Mouse (Mus musculus) Patski (cell line): Measurements from ENCODE around the gene Myo10. TPM values are rescaled to one million over a fixed set of nuclear protein-coding genes. Genes with fewer than 3 reads are reported as not detected.

Experiments used
- ATAC-seq: fragments of 100-300 bp; one replicate; pipeline ENCODE4 v1.8.0; 2021
- CTCF ChIA-PET: fragments of 350-600 bp; sonication (Branson Sonifier 250); formaldehyde crosslinking; loops from one replicate; lab custom pipeline; 2022; ENCODE audit warnings: inconsistent platforms; lab: Charles Lee
- POLR2A ChIA-PET: fragments of 350-600 bp; sonication (Branson Sonifier 250); formaldehyde crosslinking; loops from one replicate; lab custom pipeline; 2022; ENCODE audit warnings: antibody characterized with exemption, inconsistent platforms; lab: Charles Lee
- DNase-seq: peaks from one replicate; pipeline ENCODE4 v3.0.0-alpha.2; 2011; ENCODE audit warnings: low read depth, low spot score
- H3K27me3 ChIP-seq: fragments of 371-371 bp; one replicate; pipeline ENCODE4 v1.5.1; 2021
- CTCF ChIP-seq: fragments of 100-300 bp; IDR thresholded peaks from one replicate; pipeline ENCODE4 v1.5.1; 2021
- in situ Hi-C: fragments of 300-500 bp; cut with MboI; formaldehyde crosslinking; loops from 3 replicates; pipeline ENCODE4 v1.11.1; 2018; ENCODE audit warnings: low pct_unique_long_range_greater_than_20kb, mixed read lengths
- polyA plus RNA-seq: library from polyadenylated mRNA; unstranded; gene quantifications from one replicate; pipeline ENCODE4 v1.2.3, GENCODE M21; 2021

Gene Myo10
- polyA plus RNA-seq, 1 experiment from 2014 or later: 30.3 TPM

DNA sequence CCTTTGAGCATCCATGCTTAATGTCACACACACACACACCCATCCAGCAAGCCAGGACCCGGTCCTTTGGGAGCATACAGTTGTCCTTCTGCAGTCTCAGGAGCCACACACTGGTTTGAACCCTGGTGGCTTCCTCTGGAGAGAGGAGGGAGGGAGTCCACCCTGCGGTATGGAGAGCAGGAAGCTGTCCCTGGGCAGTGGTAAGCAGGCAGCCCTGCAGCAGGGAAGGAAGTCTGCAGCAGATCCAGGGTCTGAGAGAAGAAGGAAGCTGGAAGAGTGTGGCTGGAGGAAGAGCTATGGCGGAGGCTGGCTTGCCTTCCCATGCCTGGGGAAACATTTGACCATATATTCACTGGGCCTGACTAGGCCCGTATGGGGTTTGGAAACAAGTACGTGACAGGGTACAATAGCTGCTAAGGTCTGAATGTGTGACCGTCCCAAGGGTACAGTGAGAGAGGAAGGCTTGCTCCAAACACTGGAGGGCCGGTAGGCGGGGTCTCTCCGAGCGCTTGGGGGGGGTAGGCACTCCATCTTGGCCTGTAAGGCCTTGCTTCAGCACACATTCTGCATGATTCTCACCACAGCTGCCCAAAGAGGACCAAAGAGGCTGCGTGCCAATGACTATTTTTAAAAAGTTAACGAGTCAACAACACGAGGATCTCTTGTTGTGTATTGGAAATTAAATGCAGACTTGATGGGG is 142.5 kb downstream of the Myo10 start:
- no peak for DNase-seq
- CTCF ChIA-PET: interaction anchor here (1.2 kb wide), 1 partner anchor 32 kb away, joined by 3 read pairs; no protein-coding TSS in a partner anchor
- no peak for TF ChIP-seq CTCF
- no peaks in the 10 kb centered on the region for H3K27me3 ChIP-seq
- in situ Hi-C loops: no loop called here
- ATAC-seq: no peak
- POLR2A ChIA-PET: no interaction called here

DNA sequence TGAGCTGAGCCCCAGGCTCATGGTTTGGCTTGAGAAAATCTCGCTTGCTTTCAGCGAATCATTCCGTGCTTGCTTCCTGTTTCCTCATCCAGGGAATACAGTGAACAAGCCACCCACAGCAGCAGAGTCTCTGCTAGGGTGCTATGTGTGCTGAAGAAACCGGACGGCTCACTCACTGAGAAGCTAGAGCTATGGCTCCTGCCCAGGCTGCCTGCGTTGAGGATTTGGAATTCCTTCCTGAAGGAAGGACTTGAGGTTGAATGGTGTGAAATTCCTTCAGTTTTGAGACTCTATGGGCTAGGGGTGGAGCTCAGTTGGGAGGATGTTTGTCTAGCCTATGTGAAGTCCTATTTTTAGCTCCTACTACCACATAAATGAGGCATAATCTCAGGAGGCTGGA is 145.5 kb downstream of the Myo10 start:
- H3K27me3 ChIP-seq: no peaks in the 10 kb centered on the region
- DNase-seq (no peak), ATAC-seq (peak; percentile 82)
- ChIA-PET POLR2A (interaction anchor here (0.5 kb wide), 2 partner anchors 14 to 37 kb away, joined by 3 to 5 read pairs; no protein-coding TSS in a partner anchor), CTCF (interaction anchor here (1.6 kb wide), 1 partner anchor 142 kb away, joined by 4 read pairs; no protein-coding TSS in a partner anchor)
- TF ChIP-seq CTCF: no peak
- in situ Hi-C loops: no loop called here

DNA sequence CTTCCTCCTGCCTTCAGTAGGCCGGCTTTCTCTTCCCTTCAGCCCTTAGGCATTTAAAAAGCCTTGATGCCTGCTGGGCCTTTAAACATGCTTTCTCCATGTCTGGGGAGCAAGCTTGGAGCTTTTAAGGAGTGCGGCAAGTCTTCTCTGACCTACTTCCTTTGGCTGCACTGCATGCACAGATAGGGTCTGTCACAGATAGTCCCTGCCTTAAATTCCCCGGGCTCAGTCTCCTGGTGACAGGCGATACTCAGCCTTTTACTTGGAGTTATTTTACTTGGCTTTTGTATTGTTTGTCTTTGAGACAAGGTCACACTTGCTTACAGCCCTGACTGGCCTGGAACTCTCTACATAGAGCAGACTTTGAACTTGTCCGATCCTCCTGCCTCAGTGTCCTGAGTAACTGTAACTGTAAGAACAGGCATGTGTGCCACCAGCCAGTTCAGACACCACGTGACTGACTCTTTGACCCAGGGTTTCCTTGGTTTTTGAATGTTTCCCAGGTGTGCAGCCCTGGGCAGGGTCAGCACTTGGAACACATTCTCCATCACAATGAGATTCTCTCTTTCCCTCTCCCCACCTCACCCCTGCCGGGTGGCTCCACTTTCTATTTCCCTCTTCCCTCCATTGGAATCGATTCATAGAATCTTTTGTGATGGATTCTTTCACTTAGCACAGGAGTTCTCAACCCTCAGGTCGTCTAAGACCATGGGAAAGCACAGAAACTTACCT is 147.4 kb downstream of the Myo10 start:
- ChIA-PET CTCF (no interaction called here), POLR2A (no interaction called here)
- no peak for ATAC-seq
- no peak for DNase-seq
- no peaks in the 10 kb centered on the region for H3K27me3 ChIP-seq
- no peak for TF ChIP-seq CTCF
- in situ Hi-C loops: no loop called here

DNA sequence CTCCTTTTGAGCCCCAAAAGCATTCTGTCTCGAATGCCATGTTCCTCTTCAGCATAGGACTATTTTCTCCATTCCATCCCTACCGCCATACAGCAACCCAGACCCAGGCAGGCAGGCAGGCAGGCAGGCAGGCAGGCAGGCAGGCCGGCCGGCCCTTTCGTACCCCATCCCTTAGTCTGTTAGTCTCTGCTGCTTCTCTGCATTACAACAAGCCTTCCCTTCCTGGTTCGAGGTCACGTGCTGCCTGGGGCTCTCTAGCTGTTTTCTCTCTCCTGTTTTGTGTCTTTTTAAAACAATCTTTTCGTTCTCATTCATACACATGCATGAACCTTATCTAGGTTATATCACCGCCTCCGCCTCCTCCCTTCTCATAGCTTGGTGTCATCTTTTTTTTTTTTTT is 149.5 kb downstream of the Myo10 start:
- TF ChIP-seq CTCF: no peak
- POLR2A ChIA-PET: interaction anchor here (0.5 kb wide), 1 partner anchor 134 kb away, joined by 5 read pairs; no protein-coding TSS in a partner anchor
- CTCF ChIA-PET: no interaction called here
- in situ Hi-C loops: no loop called here
- ATAC-seq: no peak
- no peaks in the 10 kb centered on the region for H3K27me3 ChIP-seq
- no peak for DNase-seq

- ChIA-PET CTCF (interaction anchor here (1.0 to 1.1 kb wide), 2 partner anchors 31 to 210 kb away, joined by 3 read pairs; partner anchors contain the start of gene Zfp622), POLR2A (interaction anchor here (0.6 to 0.9 kb wide), 3 partner anchors 8 to 32 kb away, joined by 3 read pairs; no protein-coding TSS in a partner anchor)
- DNase-seq (no peak), ATAC-seq (peak; percentile 3)
- H3K27me3 ChIP-seq: no peaks in the 10 kb centered on the region
- TF ChIP-seq CTCF: no peak
- in situ Hi-C loops: no loop called here
These were observed 151.6 kb downstream of the Myo10 start for GRCm38 (mm10) chr15:25773711-25774513.

DNA sequence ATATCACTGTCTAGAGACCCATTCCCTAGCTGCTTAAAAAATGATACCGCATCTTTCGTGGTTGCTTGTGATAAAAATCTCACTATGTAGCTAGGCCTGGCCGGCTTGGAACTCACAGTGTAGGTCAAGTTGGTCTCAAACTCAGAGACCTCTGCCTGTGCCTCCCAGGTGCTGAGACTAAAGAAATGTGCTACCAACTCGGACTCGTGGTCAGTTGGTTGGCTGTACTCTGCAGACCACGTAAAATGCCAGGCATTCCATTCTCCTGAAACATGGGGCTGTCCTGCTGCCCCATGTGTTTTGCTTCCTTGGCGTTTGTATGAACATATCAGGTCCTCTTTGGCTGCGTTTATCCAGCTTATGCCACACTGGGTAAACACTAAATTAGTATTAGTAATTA is 156.6 kb downstream of the Myo10 start:
- ChIA-PET CTCF (interaction anchor here (0.8 to 3.9 kb wide), 3 partner anchors 13 to 27 kb away, joined by 3 to 17 read pairs (median 4); no protein-coding TSS in a partner anchor), POLR2A (no interaction called here)
- DNase-seq (no peak), ATAC-seq (peak; percentile 97)
- TF ChIP-seq CTCF: no peak
- in situ Hi-C loops: no loop called here
- no peaks in the 10 kb centered on the region for H3K27me3 ChIP-seq

- H3K27me3 ChIP-seq: no peaks in the 10 kb centered on the region
- ChIA-PET POLR2A (no interaction called here), CTCF (interaction anchor here (0.8 to 3.9 kb wide), 3 partner anchors 12 to 26 kb away, joined by 3 to 17 read pairs (median 4); no protein-coding TSS in a partner anchor)
- DNase-seq (no peak), ATAC-seq (no peak)
- no peak for TF ChIP-seq CTCF
- in situ Hi-C loops: no loop called here
These were observed 157.3 kb downstream of the Myo10 start for GRCm38 (mm10) chr15:25779522-25780191.

DNA sequence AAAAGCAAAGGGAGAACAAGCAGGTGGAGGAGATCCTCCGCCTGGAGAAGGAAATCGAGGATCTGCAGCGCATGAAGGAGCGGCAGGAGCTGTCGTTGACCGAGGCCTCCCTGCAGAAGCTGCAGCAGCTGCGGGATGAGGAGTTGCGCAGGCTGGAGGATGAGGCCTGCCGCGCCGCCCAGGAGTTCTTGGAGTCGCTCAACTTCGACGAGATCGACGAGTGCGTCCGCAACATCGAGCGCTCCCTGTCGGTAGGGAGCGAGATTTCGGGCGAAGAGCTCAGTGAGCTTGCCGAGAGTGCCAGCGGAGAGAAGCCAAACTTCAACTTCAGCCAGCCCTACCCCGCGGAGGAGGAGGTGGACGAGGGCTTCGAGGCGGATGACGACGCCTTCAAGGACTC is 158.7 kb downstream of the Myo10 start:
- no peak for DNase-seq
- no peak for ATAC-seq
- H3K27me3 ChIP-seq: no peaks in the 10 kb centered on the region
- TF ChIP-seq CTCF: no peak
- ChIA-PET POLR2A (interaction anchor here (0.6 kb wide), 1 partner anchor 13 kb away, joined by 3 read pairs; no protein-coding TSS in a partner anchor), CTCF (interaction anchor here (3.9 kb wide), 1 partner anchor 10 kb away, joined by 17 read pairs; no protein-coding TSS in a partner anchor)
- in situ Hi-C loops: no loop called here
